Mouse (Mus musculus) limb, embryonic 14.5 days (tissue): ENCODE results near the gene Col4a3. TPM values are rescaled to one million over a fixed set of nuclear protein-coding genes. Genes with fewer than 3 reads are reported as not detected.

ENCODE experiments used
- ATAC-seq: fragments of 200-750 bp; cut with Nextera tagmentation; 2 replicates; pipeline ENCODE4 v1.8.0; 2017; ENCODE audit warnings: low read depth, moderate number of reproducible peaks, moderate TSS enrichment; ENCODE audit not compliant: low FRiP score
- DNase-seq: peaks from one replicate; pipeline ENCODE4 v3.0.0-alpha.2; 2015; ENCODE audit warnings: low spot score
- H3K27ac ChIP-seq: fragments of 300-500 bp; sonication (generic); replicated peaks from 2 replicates; pipeline ENCODE4 v1.5.1; 2014; ENCODE audit warnings: low read depth, mild to moderate bottlenecking, low read length, moderate library complexity, mixed read lengths
- H3K27me3 ChIP-seq: fragments of 300-500 bp; sonication (generic); 2 replicates; pipeline ENCODE4 v1.6.1; 2014; ENCODE audit warnings: low read length, mixed read lengths; ENCODE audit not compliant: control insufficient read depth, insufficient read depth
- H3K36me3 ChIP-seq: fragments of 300-500 bp; sonication (generic); 2 replicates; pipeline ENCODE4 v1.6.1; 2014; ENCODE audit warnings: mild to moderate bottlenecking, low read length, moderate library complexity, mixed read lengths; ENCODE audit not compliant: control insufficient read depth, insufficient read depth
- H3K4me1 ChIP-seq: fragments of 300-500 bp; sonication (generic); 2 replicates; pipeline ENCODE4 v1.6.1; 2014; ENCODE audit warnings: antibody characterized with exemption, low read length, mixed read lengths; ENCODE audit not compliant: control insufficient read depth, insufficient read depth
- H3K4me2 ChIP-seq: fragments of 300-500 bp; sonication (generic); replicated peaks from 2 replicates; pipeline ENCODE4 v1.6.1; 2014; ENCODE audit warnings: low read depth, mild to moderate bottlenecking, low read length, moderate library complexity; ENCODE audit not compliant: severe bottlenecking
- H3K4me3 ChIP-seq: fragments of 300-500 bp; sonication (generic); replicated peaks from 2 replicates; pipeline ENCODE4 v1.5.1; 2014; ENCODE audit warnings: low read length
- H3K9ac ChIP-seq: fragments of 300-500 bp; sonication (generic); 2 replicates; pipeline ENCODE4 v1.6.1; 2014; ENCODE audit warnings: mild to moderate bottlenecking, low read depth, low read length, moderate library complexity; ENCODE audit not compliant: severe bottlenecking
- H3K9me3 ChIP-seq: fragments of 300-500 bp; sonication (generic); 2 replicates; pipeline ENCODE4 v1.6.1; 2016; ENCODE audit warnings: low read length; ENCODE audit not compliant: control insufficient read depth
- POLR2A ChIP-seq: fragments of 200-500 bp; IDR thresholded peaks from 2 replicates; pipeline ENCODE4 v1.8.0; 2012; ENCODE audit warnings: inconsistent platforms, mild to moderate bottlenecking, moderate library complexity, borderline replicate concordance; ENCODE audit not compliant: insufficient read depth, insufficient read length; ENCODE audit errors: extremely low read depth
- WGBS: fragments of 180-500 bp; shearing (Covaris S2); extraction: QIAGEN DNeasy Blood & Tissue Kit; methylation state at CpG from one replicate; pipeline ENCODE4 v1.1.7; 2014; 5-methylcytosine and 5-hydroxymethylcytosine counted together
- polyA plus RNA-seq, 2 experiments: library from polyadenylated mRNA; depleted of rRNA in 1 of 2; stranded (reverse) in 1 of 2; unstranded in 1 of 2; fragments of >200 nt; fragmentation: Nextera tagmentation in 1 of 2; extraction: Ambion mirVana in 1 of 2; gene quantifications; 2 replicates each; pipeline versions ENCODE4 v1.2.1 to v1.2.3; 2012 to 2014

Col4a3 gene
- polyA plus RNA-seq, 2 experiments: 0.03 to 0.04 TPM

- no peak for TF ChIP-seq POLR2A
- DNase-seq: no peak
- H3K4me2 ChIP-seq: no peak overlapping the region
- no peak overlapping the region for H3K9ac ChIP-seq
- H3K27me3 ChIP-seq: no peaks in the 10 kb centered on the region
- no peaks in the 10 kb centered on the region for H3K9me3 ChIP-seq
- no peaks in the 10 kb centered on the region for H3K36me3 ChIP-seq
- 50% methylated on average over 8 of the region's 8 CpGs for WGBS
- peaks cover 3% of the 10 kb centered on the region; the same call in 1 of the 2 replicates for H3K4me1 ChIP-seq
- H3K4me3 ChIP-seq: no peak overlapping the region
- ATAC-seq: no peak
- no peak overlapping the region for H3K27ac ChIP-seq
Observed at GRCm38 (mm10) chr1:82545199-82545960, 41.3 kb upstream of the Col4a3 start.

GRCm38 (mm10) chr1:82554443-82554850 is 32.3 kb upstream of the Col4a3 start:
- H3K27me3 ChIP-seq: no peaks in the 10 kb centered on the region
- 45% methylated on average over 6 of the region's 6 CpGs for WGBS
- H3K4me2 ChIP-seq: no peak overlapping the region
- no peaks in the 10 kb centered on the region for H3K36me3 ChIP-seq
- peak; percentile 22 for DNase-seq
- H3K4me1 ChIP-seq: no peaks in the 10 kb centered on the region
- H3K27ac ChIP-seq: no peak overlapping the region
- TF ChIP-seq POLR2A: no peak
- ATAC-seq: 0 out of 2 replicates have a peak, but pooled peaks have one; percentile 65
- no peak overlapping the region for H3K4me3 ChIP-seq
- no peaks in the 10 kb centered on the region for H3K9me3 ChIP-seq
- H3K9ac ChIP-seq: no peak overlapping the region

GRCm38 (mm10) chr1:82554889-82555288 is 31.8 kb upstream of the Col4a3 start:
- Histone ChIP-seq H3K4me3 (no peak overlapping the region), H3K27me3 (no peaks in the 10 kb centered on the region), H3K36me3 (no peaks in the 10 kb centered on the region), H3K4me2 (no peak overlapping the region), H3K9ac (no peak overlapping the region), H3K4me1 (no peaks in the 10 kb centered on the region), H3K27ac (no peak overlapping the region), H3K9me3 (no peaks in the 10 kb centered on the region)
- DNase-seq (no peak), ATAC-seq (no peak)
- WGBS: 68% methylated on average over 5 of the region's 5 CpGs
- no peak for TF ChIP-seq POLR2A

- DNase-seq: no peak
- Histone ChIP-seq H3K9me3 (no peaks in the 10 kb centered on the region), H3K9ac (no peak overlapping the region), H3K27me3 (no peaks in the 10 kb centered on the region), H3K4me3 (no peak overlapping the region), H3K4me2 (no peak overlapping the region), H3K4me1 (no peaks in the 10 kb centered on the region), H3K27ac (no peak overlapping the region), H3K36me3 (no peaks in the 10 kb centered on the region)
- no peak for TF ChIP-seq POLR2A
- 55% methylated on average over 4 of the region's 4 CpGs for WGBS
- ATAC-seq: no peak
Observed at GRCm38 (mm10) chr1:82560223-82560622, 26.5 kb upstream of the Col4a3 start.

- H3K9me3 ChIP-seq: no peaks in the 10 kb centered on the region
- H3K36me3 ChIP-seq: no peaks in the 10 kb centered on the region
- H3K4me2 ChIP-seq: no peak overlapping the region
- TF ChIP-seq POLR2A: no peak
- no peak for DNase-seq
- H3K4me3 ChIP-seq: no peak overlapping the region
- H3K27ac ChIP-seq: no peak overlapping the region
- H3K27me3 ChIP-seq: no peaks in the 10 kb centered on the region
- WGBS: 88% methylated on average over 4 of the region's 4 CpGs
- H3K4me1 ChIP-seq: no peaks in the 10 kb centered on the region
- no peak for ATAC-seq
- H3K9ac ChIP-seq: no peak overlapping the region
Observed at GRCm38 (mm10) chr1:82569405-82569804, 17.3 kb upstream of the Col4a3 start.
